Mouse (Mus musculus) E14TG2a.4 (cell line): ENCODE measurements around the gene C1qb.

ENCODE experiments used
- CTCF ChIP-seq: conservative IDR thresholded peaks from 2 replicates; pipeline ENCODE4 v1.5.1; 2014; ENCODE audit warnings: low read length
- POU5F1 ChIP-seq: IDR thresholded peaks from 2 replicates; pipeline ENCODE4 v1.6.1; 2014; ENCODE audit warnings: low read length, borderline replicate concordance

DNA sequence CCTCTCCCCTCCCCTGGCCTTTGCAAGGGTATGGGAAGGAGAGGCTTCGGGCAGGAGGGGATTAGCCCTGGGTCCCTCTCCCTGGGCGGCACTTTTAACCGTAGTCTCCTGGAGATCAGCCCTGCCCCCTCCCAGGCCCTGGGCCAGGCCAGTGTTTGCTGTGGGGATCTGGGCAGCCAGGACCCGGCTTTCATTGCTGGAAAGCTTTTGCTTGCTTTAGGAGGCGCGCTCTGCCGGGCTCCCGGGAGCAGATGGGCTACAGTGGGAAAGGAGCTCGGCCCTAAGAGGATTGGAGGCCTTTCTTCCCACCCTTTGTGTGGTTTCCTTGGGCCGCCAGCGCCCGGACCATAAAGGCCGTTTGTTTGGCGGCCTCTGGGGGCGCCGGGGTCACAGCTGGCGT is 24.2 kb downstream of the C1qb start:
- TF ChIP-seq CTCF (no peak), POU5F1 (no peak)
